Mouse (Mus musculus): ENCODE data around the gene Xpr1.

DNA sequence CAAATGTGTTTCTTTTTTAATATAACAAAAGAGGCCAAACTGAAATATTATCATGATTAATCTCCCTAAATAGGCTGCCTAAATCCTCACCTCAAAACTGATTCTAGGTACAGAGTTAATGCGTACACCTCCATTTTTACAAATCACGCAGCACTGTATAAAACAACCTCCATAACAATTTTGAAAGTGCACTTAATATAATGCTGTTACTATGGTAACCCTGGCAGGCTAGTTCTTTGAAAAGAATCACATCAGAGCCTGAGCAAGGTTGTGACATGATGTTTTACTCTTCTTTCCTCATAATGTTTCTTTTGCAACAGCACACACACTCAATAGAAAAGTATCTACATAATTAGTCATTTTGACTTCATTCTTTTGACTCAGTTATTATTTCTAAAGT is 113.8 kb downstream of the Xpr1 start:
- TF ChIP-seq GATA1 (IDR thresholded peaks at IDR 0.05; ENCODE audit: borderline replicate concordance, low read length) (no peak), CTCF (IDR thresholded peaks at IDR 0.05; ENCODE audit: low read depth, low read length) (no peak), GATA2 (IDR thresholded peaks at IDR 0.05; ENCODE audit: borderline replicate concordance, low read depth, low read length) (no peak), TAL1 (conservative IDR thresholded peaks at IDR 0.05; ENCODE audit: low read depth, low read length) (no peak), POLR2AphosphoS5 (IDR thresholded peaks at IDR 0.05; ENCODE audit: insufficient replicate concordance, low read depth, low read length) (no peak)
